Mouse (Mus musculus) CH12.LX (cell line): ENCODE measurements around the gene Gatad2a. TPM values are rescaled to one million over a fixed set of nuclear protein-coding genes. Genes with fewer than 3 reads are reported as not detected.

Source experiments
- DNase-seq: peaks from one replicate; pipeline ENCODE4 v3.0.0-alpha.2; 2013; ENCODE audit errors: extremely low read depth
- H3K27ac ChIP-seq: 2 replicates; pipeline ENCODE4 v1.5.1; 2012; ENCODE audit warnings: low read depth, mild to moderate bottlenecking, control low read depth, moderate library complexity; ENCODE audit not compliant: insufficient read depth
- H3K27me3 ChIP-seq: replicated peaks from 2 replicates; pipeline ENCODE3; 2012; ENCODE audit warnings: inconsistent platforms
- H3K36me3 ChIP-seq, 2 experiments: replicated peaks in 1 of 2; 2 replicates each; pipeline versions ENCODE3 to v1.6.1; 2012; ENCODE audit warnings: inconsistent platforms in 1 of 2, low read length in 1 of 2, mild to moderate bottlenecking in 1 of 2, mixed read lengths in 1 of 2, moderate library complexity in 1 of 2; ENCODE audit not compliant: control insufficient read depth in 1 of 2, insufficient read depth in 1 of 2
- H3K4me1 ChIP-seq, 2 experiments: 2 replicates each; pipeline ENCODE4 v1.6.1; 2012; ENCODE audit warnings: inconsistent platforms in 1 of 2, moderate library complexity in 1 of 2; ENCODE audit not compliant: insufficient read depth in 2 of 2, control insufficient read depth in 1 of 2
- H3K4me2 ChIP-seq: 2 replicates; pipeline ENCODE4 v1.6.1; 2012; ENCODE audit warnings: low read depth, mild to moderate bottlenecking, control low read depth; ENCODE audit not compliant: poor library complexity, insufficient read depth, severe bottlenecking
- H3K4me3 ChIP-seq, 3 experiments: fragments of 150-350 bp in 1 of 3; sonication (generic) in 1 of 3; replicated peaks in 1 of 3; 2 replicates each; pipeline versions ENCODE3 to v1.5.1; 2011 to 2012; ENCODE audit warnings: low read depth in 2 of 3, low read length in 2 of 3, mild to moderate bottlenecking in 2 of 3, moderate library complexity in 2 of 3, control low read depth in 1 of 3, improper control_type of control experiment in 1 of 3, inconsistent platforms in 1 of 3, mixed read lengths in 1 of 3; ENCODE audit not compliant: poor library complexity in 1 of 3
- H3K79me2 ChIP-seq: replicated peaks from 2 replicates; pipeline ENCODE4 v1.6.1; 2012; ENCODE audit warnings: mild to moderate bottlenecking, moderate library complexity; ENCODE audit not compliant: control insufficient read depth, poor library complexity, insufficient read depth, severe bottlenecking; ENCODE audit errors: extremely low read depth
- H3K9ac ChIP-seq: 2 replicates; pipeline ENCODE4 v1.6.1; 2012; ENCODE audit warnings: low read depth, mild to moderate bottlenecking, control low read depth, moderate library complexity; ENCODE audit not compliant: insufficient read depth
- H3K9me3 ChIP-seq: replicated peaks from 2 replicates; pipeline ENCODE3; 2012; ENCODE audit warnings: low read length, inconsistent platforms, mixed read lengths
- BHLHE40 ChIP-seq: IDR thresholded peaks from 2 replicates; pipeline ENCODE4 v1.6.1; 2011; ENCODE audit warnings: mild to moderate bottlenecking, low read depth, low read length, improper control_type of control experiment
- CHD1 ChIP-seq: IDR thresholded peaks from 2 replicates; pipeline ENCODE4 v1.6.1; 2012; ENCODE audit warnings: low read depth, low read length, improper control_type of control experiment, inconsistent platforms
- CHD2 ChIP-seq: IDR thresholded peaks from 2 replicates; pipeline ENCODE4 v1.6.1; 2011; ENCODE audit warnings: low read length, improper control_type of control experiment
- CTCF ChIP-seq, 2 experiments: IDR thresholded peaks in 1 of 2; conservative IDR thresholded peaks in 1 of 2; 2 replicates each; pipeline ENCODE4 v1.5.1; 2011 to 2012; ENCODE audit warnings: low read depth in 2 of 2, low read length in 2 of 2, improper control_type of control experiment in 1 of 2, inconsistent platforms in 1 of 2, mild to moderate bottlenecking in 1 of 2, moderate library complexity in 1 of 2
- E2F4 ChIP-seq: IDR thresholded peaks from 2 replicates; pipeline ENCODE4 v1.6.1; 2011; ENCODE audit warnings: low read depth, low read length, improper control_type of control experiment; ENCODE audit not compliant: insufficient replicate concordance
- ELF1 ChIP-seq: IDR thresholded peaks from 2 replicates; pipeline ENCODE4 v1.6.1; 2014; ENCODE audit warnings: low read depth, mild to moderate bottlenecking, inconsistent platforms, low read length, improper control_type of control experiment
- EP300 ChIP-seq: IDR thresholded peaks from 2 replicates; pipeline ENCODE4 v1.6.1; 2011; ENCODE audit warnings: low read length, improper control_type of control experiment
- ETS1 ChIP-seq: conservative IDR thresholded peaks from 2 replicates; pipeline ENCODE4 v1.6.1; 2012; ENCODE audit warnings: low read depth, mild to moderate bottlenecking, inconsistent platforms, low read length, improper control_type of control experiment, moderate library complexity
- GABPA ChIP-seq: IDR thresholded peaks from 2 replicates; pipeline ENCODE4 v1.6.1; 2012; ENCODE audit warnings: low read depth, low read length, improper control_type of control experiment, inconsistent platforms; ENCODE audit not compliant: insufficient replicate concordance
- HCFC1 ChIP-seq: IDR thresholded peaks from 2 replicates; pipeline ENCODE4 v1.6.1; 2012; ENCODE audit warnings: low read depth, mild to moderate bottlenecking, inconsistent platforms, low read length, improper control_type of control experiment
- IRF4 ChIP-seq: IDR thresholded peaks from 2 replicates; pipeline ENCODE4 v1.6.1; 2014; ENCODE audit warnings: low read depth, mild to moderate bottlenecking, inconsistent platforms, low read length, improper control_type of control experiment
- JUN ChIP-seq: IDR thresholded peaks from 2 replicates; pipeline ENCODE4 v1.6.1; 2011; ENCODE audit warnings: low read depth, mild to moderate bottlenecking, low read length, improper control_type of control experiment, moderate library complexity; ENCODE audit not compliant: insufficient read depth
- JUND ChIP-seq: conservative IDR thresholded peaks from 2 replicates; pipeline ENCODE4 v1.6.1; 2011; ENCODE audit warnings: low read depth, low read length, improper control_type of control experiment
- KAT2A ChIP-seq: IDR thresholded peaks from 2 replicates; pipeline ENCODE4 v1.6.1; 2012; ENCODE audit warnings: low read length, improper control_type of control experiment, inconsistent platforms; ENCODE audit not compliant: insufficient replicate concordance
- MAFK ChIP-seq: IDR thresholded peaks from 2 replicates; pipeline ENCODE4 v1.6.1; 2011; ENCODE audit warnings: low read length, improper control_type of control experiment; ENCODE audit not compliant: insufficient replicate concordance
- MAX ChIP-seq: IDR thresholded peaks from 2 replicates; pipeline ENCODE4 v1.6.1; 2011; ENCODE audit warnings: low read length, improper control_type of control experiment
- MAZ ChIP-seq: IDR thresholded peaks from 2 replicates; pipeline ENCODE4 v1.6.1; 2012; ENCODE audit warnings: low read depth, mild to moderate bottlenecking, inconsistent platforms, low read length, improper control_type of control experiment, moderate library complexity
- MEF2A ChIP-seq: IDR thresholded peaks from 2 replicates; pipeline ENCODE4 v1.6.1; 2014; ENCODE audit warnings: low read depth, mild to moderate bottlenecking, inconsistent platforms, low read length, improper control_type of control experiment, borderline replicate concordance
- MXI1 ChIP-seq: IDR thresholded peaks from 2 replicates; pipeline ENCODE4 v1.6.1; 2011; ENCODE audit warnings: mild to moderate bottlenecking, low read depth, low read length, improper control_type of control experiment
- MYC ChIP-seq: IDR thresholded peaks from 2 replicates; pipeline ENCODE4 v1.6.1; 2011; ENCODE audit warnings: low read depth, mild to moderate bottlenecking, improper control_type of control experiment, low read length
- NELFE ChIP-seq: IDR thresholded peaks from 2 replicates; pipeline ENCODE4 v1.6.1; 2011; ENCODE audit warnings: low read depth, low read length, improper control_type of control experiment
- NRF1 ChIP-seq: IDR thresholded peaks from 2 replicates; pipeline ENCODE4 v1.6.1; 2014; ENCODE audit warnings: low read depth, mild to moderate bottlenecking, inconsistent platforms, low read length, improper control_type of control experiment, moderate library complexity
- PAX5 ChIP-seq: IDR thresholded peaks from 2 replicates; pipeline ENCODE4 v1.6.1; 2012; ENCODE audit warnings: low read length, inconsistent platforms, mixed read lengths
- POLR2A ChIP-seq: IDR thresholded peaks from 2 replicates; pipeline ENCODE4 v1.6.1; 2011; ENCODE audit warnings: low read depth, mild to moderate bottlenecking, improper control_type of control experiment, low read length
- POLR2AphosphoS2 ChIP-seq: IDR thresholded peaks from 2 replicates; pipeline ENCODE4 v1.6.1; 2011; ENCODE audit warnings: low read depth, low read length, improper control_type of control experiment
- RAD21 ChIP-seq: IDR thresholded peaks from 2 replicates; pipeline ENCODE4 v1.6.1; 2011; ENCODE audit warnings: low read depth, mild to moderate bottlenecking, low read length, improper control_type of control experiment, moderate library complexity
- RCOR1 ChIP-seq: conservative IDR thresholded peaks from 2 replicates; pipeline ENCODE4 v1.6.1; 2012; ENCODE audit warnings: low read depth, mild to moderate bottlenecking, inconsistent platforms, low read length, improper control_type of control experiment
- SIN3A ChIP-seq: IDR thresholded peaks from 2 replicates; pipeline ENCODE4 v1.6.1; 2012; ENCODE audit warnings: low read length, improper control_type of control experiment, inconsistent platforms
- SMC3 ChIP-seq: IDR thresholded peaks from 2 replicates; pipeline ENCODE4 v1.6.1; 2011; ENCODE audit warnings: low read depth, low read length, improper control_type of control experiment
- TBP ChIP-seq: conservative IDR thresholded peaks from 2 replicates; pipeline ENCODE4 v1.6.1; 2011; ENCODE audit warnings: low read depth, low read length, improper control_type of control experiment
- TCF12 ChIP-seq: IDR thresholded peaks from 2 replicates; pipeline ENCODE4 v1.6.1; 2014; ENCODE audit warnings: low read depth, mild to moderate bottlenecking, inconsistent platforms, low read length, improper control_type of control experiment
- UBTF ChIP-seq: IDR thresholded peaks from 2 replicates; pipeline ENCODE4 v1.6.1; 2012; ENCODE audit warnings: low read depth, mild to moderate bottlenecking, inconsistent platforms, low read length, improper control_type of control experiment, moderate library complexity
- USF1 ChIP-seq: IDR thresholded peaks from 2 replicates; pipeline ENCODE4 v1.6.1; 2014; ENCODE audit warnings: low read depth, mild to moderate bottlenecking, inconsistent platforms, low read length, improper control_type of control experiment
- USF2 ChIP-seq: conservative IDR thresholded peaks from 2 replicates; pipeline ENCODE4 v1.6.1; 2011; ENCODE audit warnings: low read depth, low read length, improper control_type of control experiment
- ZC3H11A ChIP-seq: IDR thresholded peaks from 2 replicates; pipeline ENCODE4 v1.6.1; 2012; ENCODE audit warnings: low read depth, mild to moderate bottlenecking, inconsistent platforms, low read length, improper control_type of control experiment
- ZKSCAN1 ChIP-seq: IDR thresholded peaks from 2 replicates; pipeline ENCODE4 v1.6.1; 2012; ENCODE audit warnings: low read depth, inconsistent platforms, low read length, improper control_type of control experiment, borderline replicate concordance
- ZMIZ1 ChIP-seq: IDR thresholded peaks from 2 replicates; pipeline ENCODE4 v1.6.1; 2012; ENCODE audit warnings: low read depth, mild to moderate bottlenecking, inconsistent platforms, low read length, improper control_type of control experiment
- ZNF384 ChIP-seq: IDR thresholded peaks from 2 replicates; pipeline ENCODE4 v1.6.1; 2012; ENCODE audit warnings: low read depth, low read length, improper control_type of control experiment, inconsistent platforms
- dilution Hi-C: fragments of 300-500 bp; cut with MboI; formaldehyde crosslinking; loops from 2 replicates; pipeline ENCODE4 v1.14.3; 2020; ENCODE audit warnings: low sequenced_read_pairs; ENCODE audit not compliant: extremely low pct_unique_long_range_greater_than_20kb, extremely low pct_ligation_motif_present
- in situ Hi-C: fragments of 300-500 bp; cut with MboI; formaldehyde crosslinking; loops from 3 replicates; pipeline ENCODE4 v1.14.3; 2019; ENCODE audit warnings: low sequenced_read_pairs, low pct_ligation_motif_present, low pct_unique_long_range_greater_than_20kb, mixed read lengths
- polyA plus RNA-seq: library from polyadenylated mRNA; unstranded; fragments of >175 nt; gene quantifications from 2 replicates; pipeline ENCODE4 v1.2.1, GENCODE M21; 2012; ENCODE audit warnings: low read depth; ENCODE audit not compliant: insufficient read length
- total RNA-seq, 2 experiments: library from RNA; depleted of rRNA; stranded (reverse); fragments of 300-350 nt in 1 of 2; fragments of >200 nt in 1 of 2; gene quantifications; 2 replicates each; pipeline ENCODE4 v1.2.3; 2012 to 2014

Gene Gatad2a
- total and polyA plus RNA-seq, 3 experiments, result 35.7 to 95.1 (median 70.8) TPM

DNA sequence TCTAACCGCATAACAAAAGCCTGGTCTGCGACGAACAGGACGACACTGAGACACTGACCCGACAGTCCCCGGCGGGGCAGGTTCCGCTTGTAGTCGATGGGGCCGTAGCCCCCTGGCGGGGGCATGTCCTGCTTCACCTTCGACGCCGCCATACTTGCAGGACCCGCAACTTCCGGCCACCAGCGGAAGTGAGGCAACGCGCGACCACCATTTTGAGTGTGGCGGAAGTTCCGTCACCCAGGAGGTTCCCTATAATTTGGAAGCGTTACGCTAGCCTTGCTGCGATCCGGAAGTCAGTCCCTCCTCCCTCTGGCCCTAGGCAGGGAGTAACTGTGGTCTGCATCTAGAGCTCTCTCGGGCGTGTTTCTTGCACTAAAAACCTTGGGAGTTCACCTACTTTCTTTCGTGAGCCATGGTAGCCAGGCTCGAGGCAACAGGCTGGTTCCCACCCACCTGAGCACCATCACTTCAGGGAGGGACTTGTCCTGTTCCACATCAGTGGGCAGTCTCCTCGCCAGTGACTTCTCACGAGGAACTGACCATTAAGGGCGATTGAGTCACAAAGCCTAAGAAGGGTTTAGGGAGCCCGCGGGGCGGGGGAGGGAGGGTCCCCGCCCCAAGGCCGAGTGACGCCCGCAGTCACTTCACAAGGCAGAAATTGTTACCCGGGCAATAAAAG, 94.6 kb downstream of the Gatad2a start:
- H3K36me3 ChIP-seq, result peaks cover 9 to 36% of the 10 kb centered on the region in 2 experiments
- in situ Hi-C loops, result no loop called here
- peak overlapping the region; percentile 84 for H3K27ac ChIP-seq
- peaks cover 37% of the 10 kb centered on the region for H3K79me2 ChIP-seq
- H3K4me1 ChIP-seq, result peaks cover 10 to 47% of the 10 kb centered on the region in 2 experiments
- no peaks in the 10 kb centered on the region for H3K9me3 ChIP-seq
- no peak for TF ChIP-seq ZC3H11A
- TF ChIP-seq CHD2, result no peak; the same call in 1 of the 2 replicates
- TF ChIP-seq CHD1, result no peak
- TF ChIP-seq USF1, result no peak
- TF ChIP-seq TBP, result peak; percentile 84; the same call in 1 of the 2 replicates
- TF ChIP-seq MAX, result no peak
- peak; percentile 46 for TF ChIP-seq ETS1
- TF ChIP-seq MXI1, result peak; percentile 71; the same call in 1 of the 2 replicates
- TF ChIP-seq BHLHE40, result no peak; the same call in 1 of the 2 replicates
- TF ChIP-seq USF2, result no peak
- TF ChIP-seq NELFE, result peak; percentile 86
- no peak for TF ChIP-seq ZKSCAN1
- peak; percentile 96 for TF ChIP-seq POLR2AphosphoS2
- TF ChIP-seq CTCF (conservative IDR thresholded peaks at IDR 0.05 in 1 of 2, IDR thresholded peaks at IDR 0.05 in 1 of 2; ENCODE audit: low read depth in 2 of 2, low read length in 2 of 2), result peak in 1 of 2 experiments; percentile 58; a peak in 2 of 4 replicates
- TF ChIP-seq RCOR1, result peak; percentile 89
- no peak for TF ChIP-seq UBTF
- no peak for TF ChIP-seq JUND
- no peak for TF ChIP-seq EP300
- no peak; the same call in 1 of the 2 replicates for TF ChIP-seq ZMIZ1
- peak; percentile 77 for TF ChIP-seq MAZ
- TF ChIP-seq SIN3A, result peak; percentile 95
- no peak for TF ChIP-seq E2F4
- TF ChIP-seq RAD21, result no peak; the same call in 1 of the 2 replicates
- peak; percentile 44; the same call in 1 of the 2 replicates for TF ChIP-seq GABPA
- peak; percentile 80 for TF ChIP-seq NRF1
- no peak for TF ChIP-seq PAX5
- no peak for TF ChIP-seq JUN
- TF ChIP-seq ELF1, result peak; percentile 100
- TF ChIP-seq SMC3, result no peak
- TF ChIP-seq KAT2A, result peak; percentile 94; the same call in 1 of the 2 replicates
- TF ChIP-seq TCF12, result peak; percentile 94
- TF ChIP-seq POLR2A, result peak; percentile 86
- peak; percentile 64; the same call in 1 of the 2 replicates for TF ChIP-seq MEF2A
- TF ChIP-seq ZNF384, result no peak
- TF ChIP-seq MYC, result peak; percentile 69; the same call in 1 of the 2 replicates
- peak; percentile 97 for TF ChIP-seq HCFC1
- peak; percentile 54; the same call in 1 of the 2 replicates for TF ChIP-seq IRF4
- no peak for TF ChIP-seq MAFK
- TF ChIP-seq, all 38 proteins: peak for 19
- peak overlapping the region; percentile 93 for H3K9ac ChIP-seq
- DNase-seq, result peak; percentile 96
- H3K27me3 ChIP-seq, result no peaks in the 10 kb centered on the region
- H3K4me2 ChIP-seq, result peak overlapping the region; percentile 62
- dilution Hi-C loops, result no loop called here
- H3K4me3 ChIP-seq, result peak overlapping the region; percentile 83 to 92 (median 88)
